Mouse (Mus musculus): Measurements from ENCODE around the gene Tmem204. TPM values are rescaled to one million over a fixed set of nuclear protein-coding genes. Genes with fewer than 3 reads are reported as not detected.

Tmem204 gene
- total and polyA plus RNA-seq, 3 experiments: 0.10 TPM; not detected in 2

- H3K4me1 ChIP-seq (ENCODE audit: control insufficient read depth in 1 of 2, insufficient read depth in 2 of 2, low read length in 2 of 2): peaks cover 0 to 13% of the 10 kb centered on the region in 2 experiments; a peak in 2 of 4 replicates
Measured at GRCm38 (mm10) chr17:25112423-25112810, 29.0 kb upstream of the Tmem204 start.

GRCm38 (mm10) chr17:25111739-25112422, 28.5 kb upstream of the Tmem204 start:
- H3K79me2 ChIP-seq (ENCODE audit: control insufficient read depth, insufficient read depth, low read length, poor library complexity): peaks cover 11% of the 10 kb centered on the region
- no peaks in the 10 kb centered on the region for H3K27me3 ChIP-seq (ENCODE audit: control insufficient read depth in 1 of 2, insufficient read depth in 2 of 2, low read length in 2 of 2)
- peaks cover 2 to 4% of the 10 kb centered on the region in 2 experiments; a peak in 3 of 4 replicates for H3K36me3 ChIP-seq (ENCODE audit: control insufficient read depth in 1 of 2, insufficient read depth in 2 of 2, low read length in 2 of 2)
- no peak overlapping the region for H3K27ac ChIP-seq (ENCODE audit: control insufficient read depth, low read depth, low read length)
- no peak overlapping the region for H3K9ac ChIP-seq (ENCODE audit: control insufficient read depth, low read depth, low read length, poor library complexity, severe bottlenecking)
- no peak overlapping the region for H3K4me3 ChIP-seq (ENCODE audit: control insufficient read depth in 1 of 2, insufficient read depth in 1 of 2, low read depth in 2 of 2, low read length in 2 of 2)
- H3K4me1 ChIP-seq (ENCODE audit: control insufficient read depth in 1 of 2, insufficient read depth in 2 of 2, low read length in 2 of 2): peaks cover 0 to 11% of the 10 kb centered on the region in 2 experiments; a peak in 2 of 4 replicates
- H3K9me3 ChIP-seq (replicated peaks; ENCODE audit: insufficient read depth, low read length): no peaks in the 10 kb centered on the region
- no peak for TF ChIP-seq SMC3 (IDR thresholded peaks at IDR 0.05; ENCODE audit: low read depth, low read length)
- no peak for TF ChIP-seq POLR2A (IDR thresholded peaks at IDR 0.05; ENCODE audit: control insufficient read depth in 1 of 2, insufficient read depth in 1 of 2, low read depth in 1 of 2, low read length in 2 of 2, poor library complexity in 1 of 2)
- TF ChIP-seq TCF12 (IDR thresholded peaks at IDR 0.05; ENCODE audit: low read depth, low read length): no peak
- TF ChIP-seq ZNF384 (IDR thresholded peaks at IDR 0.05; ENCODE audit: low read depth, low read length): no peak
- TF ChIP-seq MAFK (IDR thresholded peaks at IDR 0.05; ENCODE audit: borderline replicate concordance, low read depth, low read length): no peak
- TF ChIP-seq POLR2AphosphoS2 (IDR thresholded peaks at IDR 0.05; ENCODE audit: low read length): no peak
- no peak for TF ChIP-seq NRF1 (IDR thresholded peaks at IDR 0.05; ENCODE audit: insufficient read depth, low read depth, low read length, poor library complexity, severe bottlenecking)
- TF ChIP-seq USF1 (IDR thresholded peaks at IDR 0.05; ENCODE audit: low read depth, low read length): no peak
- no peak for TF ChIP-seq CHD1 (IDR thresholded peaks at IDR 0.05; ENCODE audit: low read depth, low read length)
- TF ChIP-seq GATA1 (IDR thresholded peaks at IDR 0.05; ENCODE audit: low read depth, low read length): no peak
- no peak for TF ChIP-seq UBTF (IDR thresholded peaks at IDR 0.05; ENCODE audit: borderline replicate concordance, insufficient read depth, low read depth, low read length)
- no peak for TF ChIP-seq ETS1 (IDR thresholded peaks at IDR 0.05; ENCODE audit: low read depth, low read length)
- TF ChIP-seq HCFC1 (IDR thresholded peaks at IDR 0.05; ENCODE audit: low read depth, low read length): no peak
- TF ChIP-seq E2F4 (IDR thresholded peaks at IDR 0.05; ENCODE audit: borderline replicate concordance, low read depth, low read length): no peak
- no peak for TF ChIP-seq ELF1 (IDR thresholded peaks at IDR 0.05; ENCODE audit: low read depth, low read length)
- no peak for TF ChIP-seq SIN3A (IDR thresholded peaks at IDR 0.05; ENCODE audit: low read length)
- no peak for TF ChIP-seq MAX (IDR thresholded peaks at IDR 0.05; ENCODE audit: low read length)
- no peak for DNase-seq (ENCODE audit: low read depth, low spot score)

More at GRCm38 (mm10) chr17:25112423-25112810, 29.0 kb upstream of the Tmem204 start:
- H3K79me2 ChIP-seq (ENCODE audit: control insufficient read depth, insufficient read depth, low read length, poor library complexity): peaks cover 11% of the 10 kb centered on the region
- H3K9ac ChIP-seq (ENCODE audit: control insufficient read depth, low read depth, low read length, poor library complexity, severe bottlenecking): no peak overlapping the region
- H3K27ac ChIP-seq (ENCODE audit: control insufficient read depth, low read depth, low read length): no peak overlapping the region
- H3K27me3 ChIP-seq (ENCODE audit: control insufficient read depth in 1 of 2, insufficient read depth in 2 of 2, low read length in 2 of 2): no peaks in the 10 kb centered on the region
- TF ChIP-seq SMC3 (IDR thresholded peaks at IDR 0.05; ENCODE audit: low read depth, low read length): no peak
- TF ChIP-seq CHD1 (IDR thresholded peaks at IDR 0.05; ENCODE audit: low read depth, low read length): no peak
- no peak for TF ChIP-seq E2F4 (IDR thresholded peaks at IDR 0.05; ENCODE audit: borderline replicate concordance, low read depth, low read length)
- TF ChIP-seq ELF1 (IDR thresholded peaks at IDR 0.05; ENCODE audit: low read depth, low read length): no peak
- TF ChIP-seq USF1 (IDR thresholded peaks at IDR 0.05; ENCODE audit: low read depth, low read length): no peak
- TF ChIP-seq ZMIZ1 (IDR thresholded peaks at IDR 0.05; ENCODE audit: low read depth, low read length): no peak
- TF ChIP-seq MYB (IDR thresholded peaks at IDR 0.05; ENCODE audit: low read depth, low read length): no peak
- TF ChIP-seq HCFC1 (IDR thresholded peaks at IDR 0.05; ENCODE audit: low read depth, low read length): no peak
- no peak for TF ChIP-seq JUND (IDR thresholded peaks at IDR 0.05; ENCODE audit: low read depth, low read length)
- no peak for TF ChIP-seq RCOR1 (IDR thresholded peaks at IDR 0.05; ENCODE audit: low read depth, low read length)
- no peak for TF ChIP-seq MXI1 (IDR thresholded peaks at IDR 0.05; ENCODE audit: low read depth, low read length)
- TF ChIP-seq SIN3A (IDR thresholded peaks at IDR 0.05; ENCODE audit: low read length): no peak
- no peak for TF ChIP-seq TBP (IDR thresholded peaks at IDR 0.05; ENCODE audit: low read depth, low read length)
- no peak for TF ChIP-seq ZC3H11A (IDR thresholded peaks at IDR 0.05; ENCODE audit: low read depth, low read length)
- TF ChIP-seq GATA1 (IDR thresholded peaks at IDR 0.05; ENCODE audit: low read depth, low read length): no peak
- TF ChIP-seq CTCF (IDR thresholded peaks at IDR 0.05 in 2 of 3, conservative IDR thresholded peaks at IDR 0.05 in 1 of 3; ENCODE audit: control insufficient read depth in 1 of 3, insufficient read depth in 1 of 3, low read depth in 2 of 3, low read length in 3 of 3, poor library complexity in 1 of 3, severe bottlenecking in 1 of 3): no peak
- TF ChIP-seq ZKSCAN1 (IDR thresholded peaks at IDR 0.05; ENCODE audit: low read depth, low read length): no peak
- H3K9me3 ChIP-seq (replicated peaks; ENCODE audit: insufficient read depth, low read length): no peaks in the 10 kb centered on the region
- peaks cover 2 to 4% of the 10 kb centered on the region in 2 experiments; a peak in 3 of 4 replicates for H3K36me3 ChIP-seq (ENCODE audit: control insufficient read depth in 1 of 2, insufficient read depth in 2 of 2, low read length in 2 of 2)
- no peak for DNase-seq (ENCODE audit: low read depth, low spot score)
- H3K4me3 ChIP-seq (ENCODE audit: control insufficient read depth in 1 of 2, insufficient read depth in 1 of 2, low read depth in 2 of 2, low read length in 2 of 2): no peak overlapping the region
